Mouse (Mus musculus) small intestine, adult 2 months (tissue): ENCODE results near the gene Rbbp9.

Experiments
- CTCF ChIP-seq: fragments of 200-500 bp; IDR thresholded peaks from 2 replicates; pipeline ENCODE4 v1.5.1; 2012; ENCODE audit warnings: low read depth, mild to moderate bottlenecking, control low read depth, inconsistent platforms, low read length, moderate library complexity, mixed read lengths; ENCODE audit not compliant: insufficient replicate concordance, insufficient read length; ENCODE audit errors: extremely low read depth
- POLR2A ChIP-seq: fragments of 200-500 bp; IDR thresholded peaks from 2 replicates; pipeline ENCODE4 v1.6.1; 2012; ENCODE audit warnings: low read depth, mild to moderate bottlenecking, control low read depth, inconsistent platforms, low read length, moderate library complexity

DNA sequence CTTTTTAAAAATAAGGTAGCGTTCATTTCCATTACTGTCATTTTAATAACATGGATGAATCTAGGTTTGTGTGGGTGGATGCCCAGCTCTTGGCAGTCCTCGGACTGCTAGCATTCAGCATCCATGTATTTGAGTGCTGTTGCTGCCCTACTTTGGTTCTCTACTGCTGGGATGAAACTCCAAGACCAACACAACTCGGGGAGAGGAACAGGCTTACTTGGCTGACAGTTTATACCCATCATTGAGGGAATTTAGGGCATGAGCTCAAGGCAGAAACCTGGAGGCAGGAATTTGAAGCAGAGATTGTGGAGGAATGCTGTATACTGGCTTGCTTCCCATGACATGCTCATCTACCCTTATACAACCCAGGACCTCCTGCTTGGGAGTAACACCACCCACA lies 36.0 kb downstream of the Rbbp9 start:
- TF ChIP-seq CTCF: no peak
- no peak for TF ChIP-seq POLR2A
